Mouse (Mus musculus) stomach, postnatal 0 days (tissue): ENCODE measurements around the gene Dnal4.

Experiments used
- CTCF ChIP-seq: IDR thresholded peaks from 2 replicates; pipeline ENCODE4 v1.5.1; 2016; ENCODE audit warnings: antibody characterized with exemption, low read depth, mild to moderate bottlenecking, moderate library complexity
- EP300 ChIP-seq: optimal IDR thresholded peaks from 2 replicates; pipeline ENCODE3; 2016; ENCODE audit warnings: antibody characterized with exemption

GRCm38 (mm10) chr15:79745883-79746282 is 31.8 kb downstream of the Dnal4 start:
- TF ChIP-seq EP300 = no peak
- TF ChIP-seq CTCF = no peak
